Mouse (Mus musculus): ENCODE measurements around the gene Gm20388.

Gm20388 gene

DNA sequence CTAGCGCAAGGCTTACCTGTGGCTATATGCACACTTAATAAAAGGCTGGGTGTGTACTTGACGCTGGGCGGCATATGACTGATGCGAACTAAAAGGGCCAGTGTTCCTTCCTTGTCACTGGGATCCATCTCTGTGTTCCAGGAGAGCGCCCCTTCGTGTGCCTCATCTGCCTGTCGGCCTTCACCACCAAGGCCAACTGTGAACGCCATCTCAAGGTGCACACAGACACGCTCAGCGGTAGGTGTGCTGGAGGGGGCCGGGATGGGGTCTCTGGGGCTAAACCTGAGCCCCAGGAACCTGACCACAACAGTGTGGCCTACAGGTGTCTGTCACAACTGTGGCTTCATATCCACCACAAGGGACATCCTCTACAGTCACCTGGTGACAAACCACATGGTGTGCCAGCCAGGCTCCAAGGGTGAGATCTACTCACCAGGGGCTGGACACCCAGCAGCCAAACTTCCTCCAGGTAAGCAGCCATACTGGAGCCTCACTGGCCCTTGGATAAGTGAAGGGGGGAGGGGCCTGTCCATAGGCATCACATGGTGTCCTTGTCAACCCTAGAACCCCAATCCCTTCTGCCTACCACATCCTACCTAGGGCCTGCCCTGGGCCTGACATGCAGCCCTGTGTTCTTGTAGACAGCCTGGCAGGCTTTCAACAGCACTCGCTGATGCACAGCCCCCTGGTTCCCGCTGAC lies 2424.3 kb downstream of the Gm20388 start:
- DNase-seq: no peak

DNA sequence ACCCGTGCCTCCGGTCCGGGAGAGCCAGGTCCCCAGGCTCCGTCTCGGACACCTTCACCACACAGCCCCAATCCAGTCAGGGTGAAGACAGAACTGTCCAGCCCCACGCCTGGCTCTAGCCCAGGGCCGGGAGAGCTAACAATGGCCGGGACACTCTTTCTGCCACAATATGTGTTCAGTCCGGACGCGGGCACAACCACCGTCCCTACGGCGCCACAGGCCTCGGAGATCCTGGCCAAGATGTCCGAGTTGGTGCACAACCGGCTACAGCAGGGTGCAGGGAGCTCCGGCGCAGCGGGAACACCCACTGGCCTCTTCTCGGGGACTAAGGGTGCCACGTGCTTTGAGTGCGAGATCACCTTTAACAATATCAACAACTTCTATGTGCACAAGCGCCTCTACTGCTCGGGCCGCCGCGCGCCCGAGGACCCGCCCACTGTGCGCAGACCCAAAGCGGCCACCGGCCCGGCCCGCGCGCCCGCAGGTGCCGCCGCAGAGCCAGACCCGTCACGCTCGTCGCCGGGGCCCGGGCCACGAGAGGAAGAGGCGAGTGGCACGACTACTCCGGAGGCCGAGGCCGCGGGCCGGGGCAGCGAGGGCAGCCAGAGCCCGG lies 2425.1 kb downstream of the Gm20388 start:
- DNase-seq: no peak

DNA sequence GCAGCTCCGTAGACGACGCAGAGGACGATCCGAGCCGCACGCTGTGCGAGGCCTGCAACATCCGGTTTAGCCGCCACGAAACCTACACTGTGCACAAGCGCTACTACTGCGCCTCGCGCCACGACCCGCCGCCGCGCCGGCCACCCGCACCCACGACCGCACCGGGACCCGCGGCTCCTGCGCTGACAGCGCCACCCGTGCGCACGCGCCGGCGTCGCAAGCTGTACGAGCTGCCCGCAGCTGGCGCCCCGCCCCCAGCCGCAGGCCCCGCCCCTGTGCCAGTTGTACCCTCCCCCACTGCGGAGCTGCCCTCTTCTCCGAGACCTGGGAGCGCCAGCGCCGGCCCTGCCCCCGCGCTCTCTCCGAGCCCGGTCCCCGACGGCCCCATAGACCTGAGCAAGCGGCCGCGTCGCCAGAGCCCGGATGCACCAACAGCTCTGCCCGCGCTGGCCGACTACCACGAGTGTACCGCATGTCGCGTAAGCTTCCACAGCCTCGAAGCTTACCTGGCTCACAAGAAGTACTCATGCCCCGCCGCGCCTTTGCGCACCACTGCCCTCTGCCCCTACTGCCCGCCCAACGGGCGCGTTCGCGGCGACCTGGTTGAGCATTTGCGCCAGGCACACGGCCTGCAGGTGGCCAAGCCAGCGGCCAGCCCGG lies 2425.7 kb downstream of the Gm20388 start:
- DNase-seq: no peak

DNA sequence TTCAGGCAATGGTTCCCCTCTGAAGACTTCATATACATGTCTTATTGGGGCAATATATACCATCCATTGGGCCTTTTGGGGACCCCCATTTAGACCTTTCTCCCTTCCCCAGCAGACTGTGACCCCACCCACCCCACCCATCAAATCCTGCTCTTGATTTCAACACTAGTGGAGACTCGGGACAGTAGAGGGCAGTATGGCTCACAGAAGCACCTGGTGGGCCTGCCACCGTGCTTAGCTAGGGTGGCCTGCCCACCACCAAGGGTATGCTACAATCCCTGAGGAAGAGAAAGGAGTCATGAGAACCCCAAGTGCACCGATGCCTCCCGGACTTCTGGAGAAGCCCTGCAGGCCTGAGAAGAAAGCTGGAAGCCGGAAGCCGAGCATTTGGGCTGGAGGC lies 2428.2 kb downstream of the Gm20388 start:
- DNase-seq: no peak

DNA sequence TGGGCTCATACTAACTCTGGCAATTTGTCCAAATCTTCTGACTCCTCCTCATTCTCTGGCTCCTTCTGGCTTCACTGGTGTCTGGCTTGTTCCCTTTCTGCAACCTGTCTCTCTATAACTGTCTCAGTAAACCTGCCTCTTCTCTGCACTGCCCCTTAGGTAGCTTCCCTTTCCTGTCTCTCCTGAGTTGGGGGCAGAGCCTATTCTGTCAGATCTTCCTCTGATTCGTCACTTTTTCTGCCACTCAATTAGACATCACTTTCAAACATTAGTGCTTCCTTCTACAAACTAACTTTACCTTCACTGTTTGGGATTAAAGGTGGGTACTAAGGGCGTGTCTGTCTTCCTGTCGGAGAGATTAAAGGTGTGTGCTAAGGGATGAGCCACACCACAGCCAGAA lies 2430.1 kb downstream of the Gm20388 start:
- no peak for DNase-seq

DNA sequence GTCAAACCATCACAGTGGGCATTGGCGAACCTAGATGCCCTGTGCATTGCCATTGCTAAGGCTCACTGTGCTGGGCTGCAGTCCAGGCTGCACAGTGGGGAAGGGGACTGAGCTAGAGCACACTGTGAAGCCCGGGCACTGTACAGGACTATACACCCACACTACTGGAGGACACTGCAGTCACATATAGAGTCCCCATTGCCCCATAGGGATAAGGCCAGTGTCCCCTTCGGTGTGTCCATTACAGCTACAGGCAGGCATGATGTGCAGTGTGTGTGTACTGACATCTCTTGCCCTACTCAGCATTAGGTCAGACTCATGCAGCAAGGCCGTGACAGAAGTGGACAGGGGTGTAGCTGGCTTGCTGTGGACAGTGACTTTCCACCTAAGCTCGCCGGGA lies 2431.1 kb downstream of the Gm20388 start:
- no peak for DNase-seq

DNA sequence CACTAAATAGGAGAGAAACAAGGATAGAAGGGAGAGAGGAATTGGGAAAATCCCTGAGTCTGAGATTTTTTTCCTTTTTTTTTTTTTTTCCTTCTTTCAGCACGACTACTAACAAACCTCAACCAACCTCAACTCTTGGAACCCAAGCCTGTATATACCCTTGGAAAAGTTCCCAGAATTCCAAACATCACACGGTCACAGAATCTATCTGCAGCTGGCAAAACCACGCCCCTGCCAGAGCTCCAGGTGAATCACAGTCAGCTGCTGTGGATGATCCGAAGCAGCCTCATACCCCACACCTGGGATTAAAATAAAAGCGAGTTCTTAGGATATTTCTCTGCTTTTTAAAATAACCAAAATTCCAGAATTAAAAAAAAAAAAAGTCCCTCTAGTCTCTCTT lies 2431.7 kb downstream of the Gm20388 start:
- DNase-seq: no peak

DNA sequence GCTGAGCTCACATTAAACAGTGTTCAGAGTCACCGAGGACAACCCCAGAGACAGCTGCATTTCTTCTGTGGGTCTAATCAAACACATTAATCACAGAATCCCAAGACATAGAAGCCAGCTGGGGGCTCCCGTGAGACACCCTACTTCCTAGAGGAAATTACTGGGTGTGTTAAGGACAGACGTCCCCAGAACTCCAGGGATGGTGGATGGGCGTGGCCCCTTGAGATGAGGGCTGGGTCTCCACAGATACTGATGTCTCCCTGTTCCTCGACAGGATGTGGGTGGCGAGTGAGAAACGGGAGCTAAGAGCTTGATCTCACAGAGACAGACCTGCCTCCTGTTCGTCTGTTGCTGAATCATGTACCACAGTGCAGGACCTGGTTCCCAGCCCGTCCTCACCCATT lies 2432.2 kb downstream of the Gm20388 start:
- no peak for DNase-seq

DNA sequence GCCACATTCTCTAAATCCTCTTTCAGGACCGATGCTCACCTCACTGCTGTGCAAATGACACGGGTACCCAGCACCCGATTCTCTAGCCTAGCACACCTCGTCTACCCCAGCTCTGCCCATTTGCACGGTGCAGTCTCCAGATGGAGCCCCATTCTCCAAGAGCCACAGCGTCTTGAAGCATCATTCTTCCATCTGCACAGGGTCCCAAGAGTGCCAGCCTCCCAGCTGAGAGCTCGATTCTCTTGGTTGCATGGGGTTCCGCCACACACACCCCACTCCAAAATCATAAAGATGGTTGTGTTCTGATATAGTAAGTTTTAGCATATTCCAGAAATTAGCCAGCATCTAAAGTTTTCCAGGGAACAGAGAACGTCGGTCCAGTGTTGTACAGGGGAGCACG lies 2432.7 kb downstream of the Gm20388 start:
- DNase-seq: no peak

DNA sequence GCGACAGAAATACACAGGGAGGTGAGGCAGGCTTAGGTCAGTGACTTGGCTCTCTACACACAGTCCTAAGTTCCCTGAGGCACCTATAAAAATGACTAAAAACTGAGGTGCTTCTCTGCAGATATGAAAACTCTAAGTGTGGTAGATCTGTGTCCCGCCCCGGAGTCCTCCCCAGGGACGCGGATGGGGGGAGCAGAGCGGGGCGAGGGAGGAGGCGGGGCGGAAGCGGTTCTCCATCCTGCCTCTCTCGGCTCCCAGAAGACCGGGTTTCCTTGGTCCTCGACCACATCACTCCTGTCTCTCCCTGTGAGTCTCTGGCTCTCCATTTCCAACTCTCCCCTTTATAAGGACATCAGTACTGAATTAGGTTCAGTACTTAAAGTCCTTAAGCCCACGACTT lies 2433.1 kb downstream of the Gm20388 start:
- peak; percentile 58 for DNase-seq

DNA sequence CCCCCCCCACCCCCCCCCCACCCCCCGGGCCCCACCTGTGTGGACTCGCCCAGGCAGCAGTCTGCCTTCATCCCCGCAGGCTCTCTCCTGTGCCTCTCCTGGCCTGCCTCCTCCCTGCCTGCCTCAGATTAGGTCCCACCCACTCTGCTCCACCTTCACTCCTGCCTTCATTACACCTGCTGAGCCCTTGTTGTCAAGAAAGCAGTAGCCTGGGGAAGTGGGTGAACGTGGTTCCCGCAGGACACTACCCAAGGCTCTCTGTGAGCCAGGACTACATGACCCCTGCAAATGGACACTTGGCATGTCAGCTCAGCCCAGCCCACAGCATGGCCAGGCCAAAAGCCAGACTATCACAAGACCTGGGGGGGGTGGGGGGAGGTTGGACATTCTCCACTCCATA lies 2433.6 kb downstream of the Gm20388 start:
- peak; percentile 52 for DNase-seq

DNA sequence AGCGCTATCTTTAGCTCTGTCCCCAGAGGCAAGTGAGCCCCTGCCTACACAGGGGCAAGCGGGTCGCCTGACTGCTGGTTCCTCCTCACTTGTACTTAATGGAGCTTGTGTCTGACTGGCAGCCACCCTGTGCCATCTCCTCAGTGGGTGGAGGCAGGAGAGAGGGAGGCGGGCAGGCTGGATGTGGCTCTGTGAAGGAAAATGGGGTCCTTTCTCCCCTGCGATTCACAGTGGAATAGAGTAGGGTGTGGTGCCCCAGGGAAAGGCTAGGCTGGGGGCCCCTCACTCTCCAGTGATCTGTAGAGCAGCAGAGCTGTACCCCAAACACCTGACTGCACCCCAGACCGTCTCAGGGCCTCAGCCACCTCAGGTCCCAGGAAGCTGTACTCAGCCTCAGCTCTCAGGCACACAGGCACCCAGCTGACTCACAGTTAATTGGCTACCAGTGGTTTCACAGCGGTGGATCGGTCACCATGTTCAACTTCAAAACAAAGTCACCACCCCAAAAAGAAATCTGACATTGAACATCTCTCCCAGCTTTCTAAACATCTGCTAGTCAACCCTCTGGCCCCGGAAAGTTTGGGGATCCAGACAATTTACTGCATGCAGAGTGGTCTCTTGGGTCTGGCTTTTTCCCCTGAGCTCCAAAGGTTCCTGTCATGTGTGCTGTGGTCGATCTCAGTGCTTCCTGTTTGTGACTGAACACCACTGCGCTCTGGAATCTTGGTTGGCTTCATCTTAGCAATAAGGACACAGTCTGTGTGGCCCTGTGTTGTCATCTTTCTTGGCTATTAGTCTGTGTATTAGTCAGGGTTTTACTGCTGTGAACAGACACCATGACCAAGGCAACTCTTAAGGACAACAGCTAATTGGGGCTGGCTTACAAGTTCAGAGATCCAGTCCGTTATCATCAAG lies 2434.8 kb downstream of the Gm20388 start:
- no peak for DNase-seq

DNA sequence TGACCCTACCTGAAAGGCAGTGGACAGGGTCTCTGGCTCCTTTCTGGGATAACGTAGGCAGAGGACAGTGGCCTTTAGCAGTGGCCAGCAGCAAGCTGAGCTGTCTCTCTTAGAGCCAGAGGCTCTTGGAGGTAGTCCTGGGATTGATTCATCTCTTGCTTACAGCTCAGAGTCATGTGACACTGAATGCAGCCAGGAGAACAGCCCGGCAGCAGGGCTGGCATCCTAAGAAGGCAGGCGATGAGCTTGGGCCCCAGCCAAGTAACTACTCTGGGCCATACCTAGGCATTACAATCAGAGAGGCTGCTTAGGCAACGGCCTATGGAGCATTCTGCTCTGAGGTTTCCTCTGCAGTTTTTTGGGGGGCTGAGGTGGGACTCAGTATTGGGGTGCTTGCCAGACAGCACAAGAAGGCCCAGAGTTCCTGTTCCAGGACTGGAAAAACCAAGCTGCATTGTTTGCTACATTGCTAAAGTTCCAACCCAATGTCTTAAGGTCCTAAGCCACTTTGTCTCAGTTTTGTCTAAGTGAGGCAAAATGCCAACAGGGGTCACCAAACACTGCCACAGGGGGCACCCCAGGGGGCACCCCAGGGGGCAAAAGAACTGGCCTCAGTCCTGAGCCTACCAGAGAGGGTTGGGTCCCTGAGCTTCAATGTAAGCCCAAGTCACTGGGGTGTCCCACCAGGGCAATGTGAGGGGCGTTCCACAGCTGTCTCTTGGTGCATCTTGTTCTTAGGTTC lies 2437.3 kb downstream of the Gm20388 start:
- DNase-seq: peak; percentile 93

DNA sequence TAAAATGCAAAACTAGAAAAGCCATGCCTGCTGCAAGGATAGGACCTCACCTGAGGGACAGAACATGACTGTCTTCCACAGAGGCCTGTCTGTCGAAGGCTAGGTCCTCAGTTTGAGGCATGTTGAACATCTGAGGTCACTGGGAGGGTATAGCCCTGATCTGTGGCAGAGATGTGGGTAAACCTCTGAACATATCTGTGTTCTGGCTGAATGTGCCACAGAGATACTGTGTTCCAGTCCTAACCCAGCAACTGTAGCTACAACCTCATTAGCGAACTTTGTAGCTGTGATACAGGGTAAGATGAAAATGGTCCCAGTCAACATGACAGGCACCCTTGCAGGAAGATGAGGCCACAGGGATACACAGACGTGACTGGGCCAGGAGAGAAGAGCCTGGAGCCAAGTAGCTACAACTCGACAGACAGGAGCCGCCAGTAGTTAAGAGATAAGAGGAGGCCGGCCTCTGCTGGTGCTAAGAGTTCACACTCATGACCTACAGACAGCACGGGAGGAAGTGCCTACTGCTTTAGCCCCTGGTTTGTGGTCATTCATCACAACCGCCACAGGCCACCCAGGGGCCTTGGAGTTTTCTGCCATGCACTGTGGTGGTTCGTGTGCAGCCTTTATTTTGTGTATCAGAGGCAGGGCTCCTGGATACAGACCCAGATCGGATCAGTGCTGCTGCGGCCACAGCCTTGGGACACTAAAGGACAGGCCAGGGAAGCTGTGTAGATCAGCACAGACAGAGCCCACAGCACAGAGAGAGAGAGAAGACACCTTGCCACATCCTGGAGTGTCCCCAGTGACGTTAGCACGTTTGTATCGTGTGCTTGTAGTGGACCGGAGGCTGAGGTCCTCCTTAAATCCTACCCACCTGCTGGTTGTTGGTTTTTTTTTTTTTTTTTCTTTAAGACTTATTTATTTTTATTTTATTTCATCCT lies 2439.0 kb downstream of the Gm20388 start:
- DNase-seq: no peak

DNA sequence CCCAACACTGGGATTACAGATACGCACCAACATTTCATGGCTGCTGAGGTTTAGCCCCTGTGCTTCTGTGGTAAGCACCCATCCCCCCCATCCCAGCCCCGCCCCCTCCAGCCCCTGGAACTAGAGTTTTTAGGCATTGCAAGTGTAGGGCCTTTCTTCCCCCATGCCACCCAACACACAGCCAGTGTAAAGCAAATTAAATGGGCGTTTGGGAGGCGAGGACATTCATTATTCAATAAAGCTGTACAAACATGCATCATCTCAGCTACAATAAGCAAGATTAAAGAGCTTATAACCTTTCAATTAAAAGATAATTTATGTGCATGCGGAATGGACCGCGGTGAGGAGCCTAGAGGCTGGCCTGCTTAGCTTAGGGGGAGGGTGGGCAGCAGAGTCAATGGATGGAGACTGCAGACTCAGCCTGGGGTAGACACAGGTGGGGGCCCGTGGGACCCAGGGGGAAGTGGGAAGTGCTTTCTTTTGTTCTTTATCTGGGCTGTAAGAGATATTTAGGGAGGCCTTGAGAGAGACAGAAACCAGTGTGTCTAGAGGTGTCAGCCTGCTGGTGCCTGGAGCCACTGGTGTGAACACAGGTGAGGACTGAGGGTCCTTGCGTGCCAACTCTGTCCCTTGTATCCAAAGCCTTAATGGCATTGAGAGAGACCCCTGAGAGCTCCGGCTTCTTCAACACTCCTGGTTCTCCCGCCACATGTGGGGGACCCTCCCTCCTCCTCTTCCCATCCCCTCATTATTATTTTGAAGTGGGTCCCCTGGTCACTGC lies 2439.9 kb downstream of the Gm20388 start:
- DNase-seq: no peak

DNA sequence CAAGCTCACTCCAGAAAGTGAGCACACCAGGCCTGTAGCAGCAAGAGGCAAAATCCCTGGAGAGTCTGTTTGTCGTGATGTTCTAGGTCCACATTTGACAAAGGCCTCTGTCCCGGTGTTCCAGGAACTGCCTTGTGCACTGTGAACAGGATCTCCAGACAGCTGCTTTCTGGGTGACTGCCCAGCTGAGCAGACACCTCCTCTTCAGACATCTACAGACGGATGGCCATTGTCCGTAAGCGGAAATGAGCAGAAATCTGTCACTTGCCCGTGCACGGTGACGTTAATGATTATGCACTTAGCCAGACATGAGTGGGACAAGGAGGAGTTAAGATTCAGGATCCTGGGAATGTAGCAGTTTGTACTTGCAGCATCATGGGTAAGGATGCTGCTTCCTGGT lies 2443.5 kb downstream of the Gm20388 start:
- DNase-seq: no peak

DNA sequence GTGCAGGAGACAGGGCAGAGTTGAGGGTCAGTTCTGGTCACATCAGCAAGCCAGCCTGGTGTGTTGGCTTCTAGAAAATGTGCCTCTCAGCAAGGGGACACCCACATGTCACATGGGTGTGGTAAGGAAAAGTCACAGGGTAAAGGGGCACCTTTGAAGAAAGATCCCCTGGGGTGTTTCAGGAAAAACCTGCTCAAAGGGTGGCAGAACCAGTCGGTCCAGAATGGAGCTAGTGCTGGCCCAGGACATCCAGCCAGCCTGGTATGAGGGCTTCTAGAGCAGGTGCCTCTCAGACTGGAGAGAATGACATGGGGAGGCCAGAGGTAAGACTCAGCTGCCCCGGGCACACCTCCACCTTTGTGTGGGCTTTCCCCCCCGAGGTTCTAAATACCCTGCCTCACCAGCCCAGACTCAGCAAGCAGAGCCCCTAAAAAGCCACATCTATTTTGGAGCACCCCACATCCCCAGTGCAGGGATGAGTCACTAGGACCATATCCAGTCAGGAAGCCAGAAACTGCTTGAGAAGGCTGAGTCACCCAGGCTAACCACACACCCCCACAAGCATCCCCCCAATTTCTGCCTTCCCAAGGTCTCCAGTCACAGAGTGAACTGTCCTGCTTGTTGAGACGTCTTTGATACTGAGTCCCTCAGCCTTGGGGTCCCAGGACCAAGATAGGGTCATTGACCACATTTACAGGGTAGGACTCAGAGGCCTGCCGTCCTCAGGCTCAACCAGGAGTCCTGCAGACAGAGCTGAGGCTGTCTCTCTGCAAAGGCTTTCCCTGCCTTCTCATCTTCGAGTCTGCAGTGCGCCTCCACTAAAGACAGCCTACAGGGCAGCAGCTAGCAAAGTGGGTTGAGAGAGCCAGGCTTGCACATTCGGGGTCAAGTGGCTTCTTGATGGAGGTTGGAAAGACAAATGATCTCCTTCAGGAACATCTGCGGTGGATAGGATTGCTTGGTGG lies 2445.3 kb downstream of the Gm20388 start:
- DNase-seq: no peak

DNA sequence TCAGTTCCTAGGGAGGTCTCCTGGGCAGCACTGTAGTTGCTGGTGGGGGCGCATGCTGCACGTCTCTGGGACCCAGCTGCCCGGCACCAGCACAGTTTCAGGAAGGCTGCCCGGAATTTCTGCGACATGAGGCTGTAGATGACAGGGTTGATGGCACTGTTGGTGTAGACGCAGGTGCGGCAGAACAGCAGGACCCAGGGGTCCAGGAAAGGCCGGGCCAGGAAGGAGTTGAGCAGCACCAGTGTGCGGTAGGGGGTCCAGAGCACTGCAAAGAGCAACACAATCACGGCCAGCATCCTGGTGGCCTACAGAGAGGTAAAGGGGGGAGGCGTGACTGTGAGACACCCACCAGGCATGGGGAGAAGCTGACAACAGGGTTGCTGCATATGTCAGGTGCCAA lies 2446.6 kb downstream of the Gm20388 start:
- no peak for DNase-seq

DNA sequence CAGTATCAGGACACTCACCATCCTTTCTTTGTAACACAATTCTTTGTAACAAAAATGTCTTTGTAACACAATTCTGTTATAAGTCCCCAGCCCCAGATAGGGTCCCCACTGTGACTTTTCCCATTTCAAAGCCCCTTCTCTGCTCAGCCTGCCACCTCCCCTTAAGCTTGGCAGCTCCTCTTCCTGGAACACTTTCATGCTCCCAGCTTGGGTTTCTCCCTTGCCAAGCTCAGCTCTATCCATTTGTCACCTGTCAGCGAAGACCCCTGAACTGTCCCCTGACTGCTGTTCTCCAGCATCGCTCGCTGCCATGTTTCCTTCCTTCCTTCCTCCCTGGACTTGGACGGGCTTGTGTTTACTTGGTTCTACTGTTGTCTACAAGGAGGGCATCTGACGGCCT lies 2447.0 kb downstream of the Gm20388 start:
- DNase-seq: no peak
